Mouse (Mus musculus) midbrain, embryonic 13.5 days (tissue): Measurements from ENCODE around the gene Lama5. TPM values are rescaled to one million over a fixed set of nuclear protein-coding genes. Genes with fewer than 3 reads are reported as not detected.

ENCODE experiments used
- ATAC-seq: fragments of 200-750 bp; cut with Nextera tagmentation; 2 replicates; pipeline ENCODE4 v1.8.0; 2017; ENCODE audit warnings: mild to moderate bottlenecking, moderate TSS enrichment, moderate library complexity
- H3K27ac ChIP-seq: fragments of 300-500 bp; sonication (generic); 2 replicates; pipeline ENCODE4 v1.5.1; 2015; ENCODE audit warnings: inconsistent platforms, mild to moderate bottlenecking, moderate library complexity
- H3K27me3 ChIP-seq: fragments of 300-500 bp; sonication (generic); 2 replicates; pipeline ENCODE4 v1.6.1; 2015; ENCODE audit warnings: mild to moderate bottlenecking, inconsistent platforms
- H3K36me3 ChIP-seq: fragments of 300-500 bp; sonication (generic); 2 replicates; pipeline ENCODE4 v1.6.1; 2015; ENCODE audit warnings: mild to moderate bottlenecking, inconsistent platforms
- H3K4me1 ChIP-seq: fragments of 300-500 bp; sonication (generic); replicated peaks from 2 replicates; pipeline ENCODE4 v1.6.1; 2015; ENCODE audit warnings: inconsistent platforms
- H3K4me2 ChIP-seq: fragments of 300-500 bp; sonication (generic); replicated peaks from 2 replicates; pipeline ENCODE4 v1.6.1; 2015; ENCODE audit warnings: moderate library complexity, mild to moderate bottlenecking, inconsistent platforms
- H3K4me3 ChIP-seq: fragments of 300-500 bp; sonication (generic); replicated peaks from 2 replicates; pipeline ENCODE4 v1.5.1; 2015; ENCODE audit warnings: mild to moderate bottlenecking, inconsistent platforms
- H3K9ac ChIP-seq: fragments of 300-500 bp; sonication (generic); replicated peaks from 2 replicates; pipeline ENCODE4 v1.6.1; 2015; ENCODE audit warnings: mild to moderate bottlenecking, inconsistent platforms
- H3K9me3 ChIP-seq: fragments of 300-500 bp; sonication (generic); 2 replicates; pipeline ENCODE4 v1.6.1; 2016; ENCODE audit warnings: mild to moderate bottlenecking, inconsistent platforms
- WGBS: fragments of 180-500 bp; shearing (Covaris S2); methylation state at CpG from one replicate; pipeline ENCODE4 v1.1.7; 2015; 5-methylcytosine and 5-hydroxymethylcytosine counted together
- polyA plus RNA-seq: library from polyadenylated mRNA; unstranded; fragments of >200 nt; fragmentation: Nextera tagmentation; extraction: Ambion mirVana; gene quantifications from 2 replicates; pipeline ENCODE4 v1.2.1, GENCODE M21; 2015

Gene Lama5
- polyA plus RNA-seq, 1 experiment from 2014 or later: 1.7 TPM

DNA sequence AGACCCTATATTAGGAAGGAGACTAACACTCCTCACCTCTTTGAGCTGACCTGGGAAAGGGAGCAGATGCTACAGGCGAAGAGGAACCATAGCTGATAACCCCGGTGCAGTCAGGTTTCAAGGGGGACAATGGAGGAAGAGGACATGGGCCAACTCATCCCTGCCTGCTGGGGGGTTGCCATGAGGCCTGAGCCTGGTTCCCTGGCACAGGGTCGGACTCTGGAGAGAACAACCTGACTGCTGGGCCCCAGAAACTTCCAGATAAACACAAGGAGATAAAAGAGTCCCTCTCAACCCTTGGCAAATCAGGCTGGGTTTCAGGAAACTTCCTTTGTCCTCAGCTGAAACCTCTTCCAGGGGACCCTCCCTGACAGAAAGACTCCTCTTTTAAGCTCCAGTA, 7.4 kb downstream of the Lama5 start:
- 77% methylated on average over 3 of the region's 3 CpGs for WGBS
- Histone ChIP-seq H3K9ac (no peak overlapping the region), H3K4me2 (no peak overlapping the region), H3K9me3 (no peaks in the 10 kb centered on the region), H3K27ac (no peak overlapping the region), H3K4me1 (peaks cover 25% of the 10 kb centered on the region), H3K4me3 (no peak overlapping the region), H3K36me3 (no peaks in the 10 kb centered on the region), H3K27me3 (peaks cover 7% of the 10 kb centered on the region)
- no peak for ATAC-seq

DNA sequence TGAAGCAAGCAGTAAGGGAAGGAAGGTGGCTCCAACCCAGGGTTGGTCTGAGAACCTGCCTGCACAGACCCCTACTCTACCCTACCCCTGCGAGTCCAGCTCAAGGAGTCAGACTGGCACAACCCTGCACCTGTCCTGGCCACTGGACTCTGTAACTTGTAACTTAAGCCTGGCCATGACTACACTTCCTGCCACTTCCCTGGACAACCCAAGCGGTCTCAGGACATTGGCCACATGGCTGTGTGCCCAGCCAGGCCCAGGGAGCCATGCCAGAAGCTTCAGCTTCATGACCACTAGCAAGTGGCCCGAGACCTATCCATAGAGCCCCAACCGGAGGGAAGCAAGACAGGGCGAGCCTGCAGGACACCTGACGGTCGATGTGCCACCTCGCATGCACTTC, 8.1 kb downstream of the Lama5 start:
- no peaks in the 10 kb centered on the region for H3K36me3 ChIP-seq
- H3K27me3 ChIP-seq: peaks cover under 1% of the 10 kb centered on the region; the same call in 1 of the 2 replicates
- ATAC-seq: no peak
- no peaks in the 10 kb centered on the region for H3K9me3 ChIP-seq
- H3K4me1 ChIP-seq: peaks cover 23% of the 10 kb centered on the region
- H3K4me2 ChIP-seq: no peak overlapping the region
- no peak overlapping the region for H3K4me3 ChIP-seq
- H3K27ac ChIP-seq: no peak overlapping the region
- no peak overlapping the region for H3K9ac ChIP-seq
- 92% methylated on average over 8 of the region's 8 CpGs for WGBS

DNA sequence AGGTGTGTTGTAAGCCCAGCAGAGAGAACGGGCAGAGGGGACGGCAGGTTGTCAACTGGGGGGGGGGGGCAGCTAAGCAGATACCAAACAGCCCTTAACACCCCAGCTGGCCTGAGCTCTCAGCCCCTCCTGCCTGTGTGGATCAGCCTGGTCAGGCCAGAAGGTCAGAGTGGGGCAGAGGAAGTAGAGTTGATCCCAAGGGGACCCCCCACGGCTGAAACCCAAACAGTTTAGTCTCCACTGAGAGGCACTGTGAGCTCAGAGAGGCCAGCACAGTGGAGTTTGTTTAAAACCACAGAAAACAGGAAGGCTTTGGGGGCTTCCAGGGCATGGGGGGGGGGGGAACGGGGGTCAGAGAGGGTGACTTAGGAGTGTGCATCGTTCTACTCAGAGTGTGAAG, 8.7 kb downstream of the Lama5 start:
- no peak for ATAC-seq
- H3K9me3 ChIP-seq: no peaks in the 10 kb centered on the region
- WGBS: 70% methylated on average over 5 of the region's 5 CpGs
- H3K4me3 ChIP-seq: no peak overlapping the region
- no peaks in the 10 kb centered on the region for H3K36me3 ChIP-seq
- H3K4me2 ChIP-seq: no peak overlapping the region
- H3K4me1 ChIP-seq: peaks cover 17% of the 10 kb centered on the region
- H3K27ac ChIP-seq: no peak overlapping the region
- H3K27me3 ChIP-seq: no peaks in the 10 kb centered on the region
- H3K9ac ChIP-seq: no peak overlapping the region

DNA sequence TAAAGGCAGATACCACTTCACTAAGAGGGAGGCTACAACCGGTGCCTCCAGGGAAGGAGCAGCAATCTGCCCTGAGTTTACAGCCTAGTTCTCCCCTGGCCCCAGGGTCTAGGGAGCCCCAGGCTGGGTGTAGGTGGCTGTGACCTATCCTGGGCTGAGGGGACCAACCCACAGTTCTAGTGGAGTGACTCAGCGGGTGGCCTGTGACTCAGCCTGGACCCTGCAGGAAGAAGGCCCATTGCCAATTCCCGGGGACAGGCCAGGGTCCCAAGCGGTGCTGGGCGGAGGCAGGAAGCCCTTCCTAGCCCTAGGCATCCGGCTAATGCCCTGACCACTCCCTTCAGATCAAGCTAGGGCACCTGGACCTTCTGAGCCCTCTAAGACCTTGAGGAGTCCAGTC, 9.7 kb downstream of the Lama5 start:
- peaks cover 15% of the 10 kb centered on the region; the same call in 1 of the 2 replicates for H3K4me1 ChIP-seq
- 88% methylated on average over 6 of the region's 6 CpGs for WGBS
- no peak for ATAC-seq

DNA sequence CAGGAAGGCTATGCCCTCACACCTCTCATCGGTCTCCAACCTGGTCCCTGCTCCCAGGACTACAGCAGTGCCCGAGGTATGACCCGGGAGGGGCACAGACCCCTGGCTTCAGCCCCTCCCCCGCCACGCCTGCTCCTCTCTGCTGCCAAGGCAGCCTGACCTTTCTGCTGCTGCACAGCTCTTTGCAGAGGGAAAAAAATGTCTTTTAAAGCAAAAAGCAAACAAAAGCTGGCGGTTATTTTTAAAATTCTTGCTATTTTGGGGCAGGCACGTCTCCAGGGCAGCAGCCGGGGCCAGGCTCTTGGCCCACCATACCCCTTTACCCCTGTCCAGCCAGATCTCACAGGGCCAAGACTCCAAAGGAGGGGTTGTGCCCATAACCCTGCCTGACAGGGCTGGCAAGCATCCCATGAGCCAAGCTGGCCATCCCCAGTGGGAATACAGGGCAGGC, 10.6 kb downstream of the Lama5 start:
- H3K4me2 ChIP-seq: no peak overlapping the region
- H3K4me1 ChIP-seq: peaks cover 15% of the 10 kb centered on the region; the same call in 1 of the 2 replicates
- no peaks in the 10 kb centered on the region for H3K9me3 ChIP-seq
- no peak overlapping the region for H3K4me3 ChIP-seq
- no peak overlapping the region for H3K9ac ChIP-seq
- H3K27me3 ChIP-seq: no peaks in the 10 kb centered on the region
- H3K36me3 ChIP-seq: no peaks in the 10 kb centered on the region
- no peak overlapping the region for H3K27ac ChIP-seq
- WGBS: 80% methylated on average over 8 of the region's 8 CpGs
- ATAC-seq: no peak

More for the DNA sequence above, 9.7 kb downstream of the Lama5 start:
- no peaks in the 10 kb centered on the region for H3K27me3 ChIP-seq
- H3K9ac ChIP-seq: no peak overlapping the region
- H3K27ac ChIP-seq: no peak overlapping the region
- no peaks in the 10 kb centered on the region for H3K36me3 ChIP-seq
- no peak overlapping the region for H3K4me3 ChIP-seq
- no peak overlapping the region for H3K4me2 ChIP-seq
- H3K9me3 ChIP-seq: no peaks in the 10 kb centered on the region

DNA sequence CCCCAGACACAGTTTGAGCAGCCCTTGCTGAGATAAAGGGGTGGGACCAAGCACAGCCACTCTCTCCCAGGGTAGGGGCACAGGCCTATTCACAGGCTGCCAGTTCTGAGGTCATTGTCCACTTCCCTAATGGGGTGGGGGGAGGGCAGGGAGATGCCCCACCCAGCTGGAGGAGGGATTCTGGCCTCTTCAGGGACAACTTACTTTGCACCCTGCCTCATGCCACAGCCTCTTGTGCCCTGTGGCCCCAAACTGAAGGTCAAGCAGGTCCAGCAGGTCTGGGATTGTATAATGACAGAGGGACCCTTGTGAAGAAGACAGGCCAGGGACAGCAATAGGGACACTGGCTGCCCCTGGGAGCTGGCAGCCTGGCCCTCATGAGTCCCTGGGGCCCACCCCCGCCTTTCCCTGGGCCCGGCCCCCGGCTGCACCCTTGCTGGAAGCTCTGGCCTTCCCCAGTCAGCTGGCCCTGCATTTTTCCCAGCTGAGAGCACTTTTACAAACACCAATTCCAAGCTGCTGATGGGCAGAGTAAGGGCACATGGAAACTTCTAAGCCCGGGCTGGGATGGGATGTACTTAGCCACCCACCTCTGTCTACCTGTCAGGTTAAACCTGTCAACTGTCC, 11.2 kb downstream of the Lama5 start:
- no peaks in the 10 kb centered on the region for H3K36me3 ChIP-seq
- no peaks in the 10 kb centered on the region for H3K27me3 ChIP-seq
- H3K9me3 ChIP-seq: no peaks in the 10 kb centered on the region
- no peak overlapping the region for H3K4me3 ChIP-seq
- no peak overlapping the region for H3K4me2 ChIP-seq
- 82% methylated on average over 3 of the region's 4 CpGs for WGBS
- H3K9ac ChIP-seq: no peak overlapping the region
- no peak overlapping the region for H3K27ac ChIP-seq
- ATAC-seq: no peak
- peaks cover 15% of the 10 kb centered on the region; the same call in 1 of the 2 replicates for H3K4me1 ChIP-seq

DNA sequence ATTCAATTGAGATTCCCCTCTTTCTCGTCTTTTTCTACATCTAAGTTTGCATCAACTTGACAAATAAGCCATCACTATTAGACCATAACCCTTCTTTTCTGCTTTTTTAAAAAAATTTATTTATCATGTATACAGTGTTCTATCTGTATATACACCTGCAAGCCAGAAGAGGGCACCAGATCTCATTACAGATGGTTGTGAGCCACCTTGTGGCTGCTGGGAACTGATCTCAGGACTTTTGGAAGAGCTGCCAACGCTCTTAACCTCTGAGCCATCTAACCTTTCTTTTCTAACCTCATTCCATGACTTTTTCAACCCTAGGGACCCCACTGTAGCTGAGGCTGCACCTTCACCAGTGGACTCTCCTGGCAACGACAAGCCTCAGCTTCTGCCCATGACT, 13.4 kb downstream of the Lama5 start:
- peaks cover 5% of the 10 kb centered on the region; the same call in 1 of the 2 replicates for H3K4me1 ChIP-seq
- no peak overlapping the region for H3K9ac ChIP-seq
- no peak overlapping the region for H3K27ac ChIP-seq
- H3K27me3 ChIP-seq: no peaks in the 10 kb centered on the region
- 93% methylated on average over 3 of the region's 3 CpGs for WGBS
- ATAC-seq: no peak
- no peak overlapping the region for H3K4me2 ChIP-seq
- no peaks in the 10 kb centered on the region for H3K36me3 ChIP-seq
- no peak overlapping the region for H3K4me3 ChIP-seq
- no peaks in the 10 kb centered on the region for H3K9me3 ChIP-seq

DNA sequence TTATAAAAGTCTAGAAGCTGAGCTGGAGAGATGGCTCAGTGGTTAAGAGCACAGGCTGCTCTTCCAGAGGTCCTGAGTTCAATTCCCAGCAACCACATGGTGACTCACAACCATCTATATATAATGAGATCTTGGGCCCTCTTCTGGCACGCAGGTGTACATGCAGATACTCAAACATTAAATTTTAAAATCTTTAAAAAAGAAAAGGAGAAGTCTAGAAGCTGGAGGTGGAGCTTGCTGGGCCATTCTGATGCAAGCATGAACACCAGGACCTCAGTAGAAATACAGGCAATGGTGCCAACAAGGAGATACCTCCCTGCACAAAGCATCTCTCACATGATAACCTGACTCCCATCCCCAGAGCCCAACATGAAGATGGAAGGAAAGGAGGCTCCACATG, 16.7 kb downstream of the Lama5 start:
- 90% methylated on average over 1 of the region's 1 CpGs for WGBS
- H3K27ac ChIP-seq: no peak overlapping the region
- no peak overlapping the region for H3K9ac ChIP-seq
- H3K9me3 ChIP-seq: no peaks in the 10 kb centered on the region
- no peaks in the 10 kb centered on the region for H3K36me3 ChIP-seq
- no peaks in the 10 kb centered on the region for H3K27me3 ChIP-seq
- H3K4me2 ChIP-seq: no peak overlapping the region
- peaks cover 17% of the 10 kb centered on the region for H3K4me1 ChIP-seq
- H3K4me3 ChIP-seq: no peak overlapping the region
- ATAC-seq: no peak

DNA sequence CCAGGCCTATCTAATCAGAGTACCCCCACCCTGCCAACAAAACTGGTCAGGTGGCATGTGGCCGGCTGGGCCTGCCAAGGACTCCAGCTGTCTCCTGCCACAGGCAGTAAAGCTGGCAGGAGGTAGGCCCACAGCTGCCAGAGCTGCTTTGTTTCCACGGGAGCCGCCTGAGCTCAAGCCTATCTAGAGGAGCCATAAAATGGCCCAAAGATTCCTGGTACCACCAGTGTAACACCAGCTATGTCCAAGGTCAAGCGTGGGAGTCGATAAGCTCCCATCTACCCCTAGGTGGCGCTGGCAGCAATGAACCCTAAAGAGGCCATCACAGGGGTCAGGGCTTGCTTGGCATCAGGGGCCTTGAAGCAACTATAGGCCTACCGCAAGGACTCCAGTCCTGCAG, 17.8 kb downstream of the Lama5 start:
- no peak overlapping the region for H3K9ac ChIP-seq
- no peaks in the 10 kb centered on the region for H3K27me3 ChIP-seq
- H3K4me2 ChIP-seq: no peak overlapping the region
- H3K36me3 ChIP-seq: no peaks in the 10 kb centered on the region
- no peak for ATAC-seq
- H3K4me3 ChIP-seq: no peak overlapping the region
- H3K9me3 ChIP-seq: no peaks in the 10 kb centered on the region
- no peak overlapping the region for H3K27ac ChIP-seq
- H3K4me1 ChIP-seq: peaks cover 17% of the 10 kb centered on the region
- 69% methylated on average over 7 of the region's 7 CpGs for WGBS

DNA sequence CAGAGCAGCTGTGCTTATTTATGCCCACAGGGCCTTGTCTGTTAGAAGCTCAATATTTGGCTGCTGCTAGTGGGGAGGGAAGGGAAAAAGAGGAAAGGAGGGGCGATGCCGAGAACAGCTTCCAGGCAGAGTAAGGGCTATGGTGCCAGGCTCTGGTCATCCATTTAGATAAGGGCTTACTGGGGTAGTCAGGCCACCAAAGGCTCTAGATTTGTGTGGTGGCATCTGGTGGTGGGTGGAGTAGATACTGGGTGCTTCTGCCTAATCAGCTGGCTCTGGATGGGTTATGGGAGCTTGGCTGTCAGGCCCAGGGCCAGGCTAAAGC, 19.7 kb downstream of the Lama5 start:
- Histone ChIP-seq H3K27ac (peak overlapping the region; percentile 59), H3K4me1 (peaks cover 23% of the 10 kb centered on the region), H3K9ac (no peak overlapping the region; the same call in 1 of the 2 replicates), H3K9me3 (no peaks in the 10 kb centered on the region), H3K36me3 (no peaks in the 10 kb centered on the region), H3K27me3 (no peaks in the 10 kb centered on the region), H3K4me2 (no peak overlapping the region), H3K4me3 (no peak overlapping the region)
- ATAC-seq: no peak
- 82% methylated on average over 2 of the region's 2 CpGs for WGBS

DNA sequence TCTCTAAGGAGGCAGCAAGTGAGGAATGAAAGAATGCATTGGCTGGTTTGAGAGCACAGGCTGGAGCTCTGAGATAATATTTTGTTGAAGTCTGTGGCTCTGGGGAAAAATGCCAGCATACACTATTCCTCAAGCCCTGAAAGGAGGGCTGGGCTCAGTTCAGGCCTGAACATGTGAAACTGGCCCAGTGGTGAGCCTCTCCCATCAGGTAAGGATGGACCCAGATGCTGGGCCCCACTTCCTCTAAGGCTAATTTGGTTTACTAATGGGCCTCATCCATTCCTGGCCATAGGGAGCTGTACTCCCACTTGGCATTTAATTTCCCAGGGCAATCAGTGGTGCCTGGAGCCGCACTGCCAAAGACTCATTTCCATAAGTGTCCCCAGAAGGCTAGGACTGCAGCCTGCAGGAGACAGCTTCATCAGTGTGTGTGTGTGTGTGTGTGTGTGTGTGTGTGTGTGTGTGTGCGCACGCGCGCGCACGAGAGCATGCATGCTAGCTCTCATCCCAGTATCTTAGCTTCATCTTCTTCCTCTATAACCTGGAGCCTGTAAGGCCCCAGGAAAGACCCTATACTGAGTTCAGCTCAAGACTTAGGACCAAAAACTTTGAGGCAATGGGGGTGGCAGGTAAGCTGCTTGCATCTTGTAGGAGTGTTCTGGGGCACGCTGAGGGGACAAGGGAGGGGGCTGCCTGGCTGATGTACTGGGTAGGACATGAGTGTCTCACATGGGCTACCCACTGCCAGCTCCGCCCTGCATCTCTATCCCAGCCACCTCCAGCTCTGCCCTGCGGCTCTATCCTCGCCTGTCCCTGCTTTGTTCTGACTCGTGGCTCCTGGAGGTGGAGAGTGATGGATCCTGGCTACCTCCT, 20.3 kb downstream of the Lama5 start:
- H3K27me3 ChIP-seq: no peaks in the 10 kb centered on the region
- H3K9ac ChIP-seq: no peak overlapping the region; the same call in 1 of the 2 replicates
- 58% methylated on average over 12 of the region's 12 CpGs for WGBS
- peak; percentile 75 for ATAC-seq
- H3K4me3 ChIP-seq: no peak overlapping the region
- H3K27ac ChIP-seq: peak overlapping the region; percentile 59
- no peaks in the 10 kb centered on the region for H3K9me3 ChIP-seq
- H3K36me3 ChIP-seq: no peaks in the 10 kb centered on the region
- no peak overlapping the region for H3K4me2 ChIP-seq
- H3K4me1 ChIP-seq: peaks cover 23% of the 10 kb centered on the region

DNA sequence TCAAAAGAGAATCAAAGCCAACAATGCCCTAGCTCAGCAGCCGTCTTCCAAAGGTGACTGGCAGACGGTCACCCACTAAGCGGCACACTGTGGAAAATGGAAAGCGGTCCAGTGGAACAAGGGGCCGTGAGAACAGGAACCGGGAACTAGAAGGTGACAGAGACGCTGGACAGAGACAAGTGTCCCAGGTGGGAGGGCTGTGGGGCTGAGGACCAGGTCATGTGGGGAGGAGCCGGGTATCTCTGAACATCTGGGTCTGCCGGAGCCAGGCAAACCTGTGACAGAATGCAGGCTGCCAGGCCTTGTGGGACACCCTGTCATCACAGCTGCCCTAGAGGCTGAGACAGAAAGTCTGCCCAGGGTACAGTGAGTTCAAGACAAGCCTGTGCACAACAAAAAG, 21.2 kb downstream of the Lama5 start:
- Histone ChIP-seq H3K4me1 (peaks cover 23% of the 10 kb centered on the region), H3K9me3 (no peaks in the 10 kb centered on the region), H3K9ac (no peak overlapping the region), H3K27me3 (no peaks in the 10 kb centered on the region), H3K27ac (peak overlapping the region; percentile 59; the same call in 1 of the 2 replicates), H3K4me3 (no peak overlapping the region), H3K4me2 (no peak overlapping the region), H3K36me3 (no peaks in the 10 kb centered on the region)
- ATAC-seq: no peak
- 94% methylated on average over 9 of the region's 9 CpGs for WGBS
